Mouse (Mus musculus) megakaryocyte-erythroid progenitor cell, adult 5-6 weeks (primary cell): ENCODE data around the gene Gm10837. TPM values are rescaled to one million over a fixed set of nuclear protein-coding genes. Genes with fewer than 3 reads are reported as not detected.
A peak's percentile ranks its signal among the peaks of the same experiment; 100 is the strongest.

Source experiments
- ATAC-seq: replicated peaks from 2 replicates; pipeline ENCODE4 v1.8.0; 2016; ENCODE audit warnings: mild to moderate bottlenecking, inconsistent platforms; ENCODE audit not compliant: severe bottlenecking, poor library complexity, low FRiP score, low TSS enrichment
- total RNA-seq, 2 experiments: library from RNA; stranded (forward) in 1 of 2; stranded (reverse) in 1 of 2; fragments of 200-1000, 215-1000 nt in 1 of 2; fragments of >200 nt in 1 of 2; fragmentation: Nextera tagmentation in 1 of 2; gene quantifications; 2 replicates each; pipeline ENCODE4 v1.2.3; 2014 to 2017

Gene Gm10837
- total RNA-seq, 2 experiments from 2014 or later: not detected

DNA sequence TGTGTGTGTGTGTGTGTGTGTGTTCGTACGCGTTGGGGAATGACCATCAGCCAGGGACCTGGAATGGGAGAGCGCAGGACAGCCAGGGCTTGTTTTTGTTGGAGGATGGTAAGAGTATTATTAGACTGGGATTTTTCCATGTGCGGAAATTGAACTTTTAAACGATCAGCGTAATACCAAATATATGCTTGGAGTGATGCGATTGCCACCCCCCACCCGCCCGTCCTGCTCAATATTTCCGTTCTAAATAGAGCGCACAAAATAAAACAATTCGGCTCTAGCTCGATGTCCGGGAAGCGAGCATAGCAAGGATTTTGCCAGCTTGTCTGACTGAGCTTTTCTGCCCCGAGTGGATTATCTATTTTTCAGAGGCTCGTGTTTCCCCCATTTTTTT, 13.6 kb upstream of the Gm10837 start:
- ATAC-seq: no peak

DNA sequence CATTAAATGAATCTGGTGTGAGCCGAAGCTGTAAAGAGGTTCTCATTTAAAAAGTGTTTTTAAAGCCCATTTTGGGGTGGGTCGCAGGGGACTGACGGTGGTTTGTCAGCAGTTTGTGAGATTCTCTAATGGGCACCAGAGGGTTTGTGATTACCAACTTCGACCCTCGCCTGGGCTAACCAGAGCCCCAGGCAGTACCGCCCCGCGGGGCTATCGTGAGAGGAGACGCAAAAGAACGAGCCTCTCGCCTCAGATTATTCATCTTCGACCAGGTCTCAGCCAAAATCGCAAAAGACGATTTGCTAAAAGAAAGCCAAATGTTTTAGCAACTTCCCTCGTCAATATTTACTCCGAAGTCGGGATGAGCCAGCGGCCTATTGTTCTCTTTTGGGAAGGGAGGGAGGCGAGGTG, 13.1 kb upstream of the Gm10837 start:
- ATAC-seq: no peak

- no peak for ATAC-seq
These were observed 12.3 kb upstream of the Gm10837 start for GRCm38 (mm10) chr14:122477971-122478573.

DNA sequence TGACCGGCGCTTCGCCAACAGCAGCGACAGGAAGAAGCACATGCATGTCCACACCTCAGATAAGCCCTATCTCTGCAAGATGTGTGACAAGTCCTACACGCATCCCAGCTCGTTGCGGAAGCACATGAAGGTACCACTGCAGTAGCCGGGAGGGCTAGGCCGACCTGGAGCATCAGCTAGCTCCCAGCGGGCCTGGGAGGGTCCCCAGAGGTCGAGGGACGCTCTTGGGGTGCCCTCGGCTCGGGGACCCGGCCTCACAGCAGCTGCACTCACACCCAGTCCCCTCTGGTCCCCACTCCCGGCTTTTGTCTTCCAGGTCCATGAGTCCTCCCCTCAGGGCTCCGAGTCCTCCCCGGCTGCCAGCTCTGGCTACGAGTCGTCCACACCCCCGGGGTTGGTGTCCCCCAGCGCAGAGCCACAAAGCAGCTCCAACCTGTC, 11.8 kb upstream of the Gm10837 start:
- no peak; the same call in 1 of the 2 replicates for ATAC-seq

DNA sequence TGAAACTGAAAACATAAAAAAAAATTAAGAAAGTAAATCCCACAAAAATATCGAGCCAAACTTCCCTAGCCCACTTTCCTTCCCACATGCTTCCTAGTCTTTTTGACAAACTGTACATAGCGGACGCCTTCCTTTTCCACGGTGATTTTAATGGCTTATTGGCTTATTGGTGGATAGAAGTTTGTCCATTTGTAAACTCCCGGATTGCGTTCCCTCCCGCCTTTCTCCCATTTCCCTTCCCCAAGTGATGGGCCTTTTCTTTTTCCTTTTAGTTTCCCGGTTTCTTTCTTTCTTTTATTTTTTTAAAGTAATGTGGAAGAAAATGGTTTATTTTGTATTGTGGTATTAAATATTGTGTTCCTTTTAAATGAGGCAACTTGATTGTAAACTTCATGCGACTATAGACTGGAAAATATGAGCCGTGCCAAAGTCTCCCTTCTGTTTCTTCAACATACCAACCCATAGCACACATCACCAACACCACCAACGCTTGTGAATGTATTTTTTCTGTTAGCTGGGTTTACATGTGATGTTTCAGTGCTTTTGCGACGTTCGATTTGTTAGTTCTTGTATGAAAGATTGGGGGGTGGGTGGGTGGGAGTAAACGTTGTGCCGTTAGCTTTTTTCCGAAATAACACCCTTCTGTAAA, 10.8 kb upstream of the Gm10837 start:
- no peak for ATAC-seq

DNA sequence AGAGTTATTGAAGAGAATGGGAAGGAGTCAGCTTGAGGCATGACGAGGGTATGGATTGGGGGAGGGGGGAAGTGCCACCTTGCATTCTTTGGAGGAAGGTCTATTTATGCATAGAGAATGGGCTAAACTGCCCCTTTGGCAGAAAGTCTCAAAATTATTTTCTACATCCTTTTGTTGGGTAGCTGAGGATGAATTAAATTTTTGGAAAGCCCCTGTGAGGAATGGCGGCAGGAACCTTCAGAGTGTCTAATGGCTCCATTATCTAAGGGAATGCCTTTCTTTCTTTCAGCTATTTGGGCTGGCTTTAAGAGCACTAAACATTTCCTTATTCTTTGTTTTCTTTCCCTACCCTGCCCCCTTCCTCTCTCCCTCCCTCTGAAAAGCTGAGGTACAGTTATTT, 10.0 kb upstream of the Gm10837 start:
- ATAC-seq: no peak

- 0 out of 2 replicates have a peak, but pooled peaks have one; percentile 35 for ATAC-seq
These were observed 9.2 kb upstream of the Gm10837 start for GRCm38 (mm10) chr14:122481181-122481580.

DNA sequence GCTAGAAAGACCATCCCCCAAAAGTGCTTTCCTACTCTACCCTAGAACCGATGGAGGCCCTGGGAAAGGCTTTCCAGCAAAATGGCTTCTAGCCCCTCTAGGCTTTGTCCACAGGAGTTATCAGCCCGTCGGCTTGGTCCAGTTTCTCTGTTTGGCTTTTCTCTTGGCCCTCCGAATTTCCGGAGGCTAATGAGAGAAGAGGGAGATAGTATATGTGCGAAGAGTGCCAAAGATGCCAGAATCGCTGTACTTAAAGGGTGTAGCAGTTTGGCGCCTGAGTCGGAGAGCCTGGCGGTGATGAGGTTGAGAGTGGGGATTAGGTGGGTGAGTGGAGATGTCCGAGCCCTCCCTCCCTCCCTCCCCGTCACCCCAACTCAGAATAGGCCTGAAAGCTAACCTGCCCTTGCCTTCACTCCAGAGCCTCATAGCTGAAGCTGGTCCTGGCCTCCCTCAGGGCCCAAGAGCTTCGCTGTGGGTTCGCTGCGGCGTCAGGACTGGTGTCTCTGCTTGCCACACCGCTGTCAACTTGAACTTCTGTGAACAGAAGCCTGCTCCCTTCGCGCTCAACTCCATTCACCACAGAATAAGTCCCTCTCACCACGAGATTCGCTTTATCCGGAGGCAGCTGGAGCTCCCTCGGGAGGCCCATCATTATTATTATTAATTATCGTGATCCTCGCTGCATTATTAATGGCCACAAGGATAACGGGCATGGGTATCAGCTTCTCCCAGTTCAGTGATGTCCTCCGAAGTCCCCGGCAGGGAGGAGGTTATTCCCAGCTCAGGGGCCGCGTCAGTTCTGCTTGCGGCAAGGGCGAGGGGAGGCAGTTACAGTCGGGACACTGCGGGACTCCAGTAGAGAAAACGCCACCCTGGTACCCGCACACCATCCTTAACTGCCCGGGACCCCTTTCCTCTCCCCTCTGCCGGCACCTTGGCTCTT, 8.0 kb upstream of the Gm10837 start:
- no peak for ATAC-seq

DNA sequence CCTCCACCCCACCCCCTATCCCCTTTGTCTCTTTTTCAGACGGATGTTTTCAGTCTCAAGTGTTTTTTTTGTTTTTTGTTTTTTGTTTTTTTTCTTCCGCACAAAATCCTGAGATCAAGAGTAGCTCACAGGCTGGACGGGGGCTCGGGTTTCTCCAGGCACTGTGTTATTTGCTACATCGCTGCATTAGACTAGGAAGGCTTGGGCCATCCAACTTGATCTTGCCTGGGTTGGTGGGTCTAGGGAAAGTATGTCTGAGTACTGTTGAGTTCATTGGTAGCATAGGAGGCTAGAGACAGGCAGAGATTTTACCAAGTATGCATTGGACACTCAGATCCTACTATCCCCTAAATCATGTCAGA, 7.4 kb upstream of the Gm10837 start:
- ATAC-seq: no peak

GRCm38 (mm10) chr14:122483556-122484421, 6.6 kb upstream of the Gm10837 start:
- ATAC-seq: no peak

DNA sequence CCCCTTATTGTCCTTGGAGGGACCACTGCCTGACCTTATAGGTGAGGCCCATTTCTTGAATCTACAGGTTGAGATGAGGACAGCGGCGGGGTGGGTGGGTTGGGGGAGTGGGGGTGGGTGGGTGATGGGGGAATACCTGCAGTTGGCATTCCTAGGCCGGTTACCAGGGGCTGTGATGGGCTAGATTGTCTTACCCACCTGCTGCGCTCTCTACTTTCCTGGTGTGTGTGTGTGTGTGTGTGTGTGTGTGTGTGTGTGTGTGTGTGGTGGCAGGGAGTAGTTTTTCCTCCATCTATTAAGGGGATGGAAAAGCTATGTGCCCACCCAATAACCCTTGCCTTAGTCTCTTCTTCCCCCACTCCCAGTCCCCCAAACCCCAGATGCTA, 5.9 kb upstream of the Gm10837 start:
- no peak for ATAC-seq

DNA sequence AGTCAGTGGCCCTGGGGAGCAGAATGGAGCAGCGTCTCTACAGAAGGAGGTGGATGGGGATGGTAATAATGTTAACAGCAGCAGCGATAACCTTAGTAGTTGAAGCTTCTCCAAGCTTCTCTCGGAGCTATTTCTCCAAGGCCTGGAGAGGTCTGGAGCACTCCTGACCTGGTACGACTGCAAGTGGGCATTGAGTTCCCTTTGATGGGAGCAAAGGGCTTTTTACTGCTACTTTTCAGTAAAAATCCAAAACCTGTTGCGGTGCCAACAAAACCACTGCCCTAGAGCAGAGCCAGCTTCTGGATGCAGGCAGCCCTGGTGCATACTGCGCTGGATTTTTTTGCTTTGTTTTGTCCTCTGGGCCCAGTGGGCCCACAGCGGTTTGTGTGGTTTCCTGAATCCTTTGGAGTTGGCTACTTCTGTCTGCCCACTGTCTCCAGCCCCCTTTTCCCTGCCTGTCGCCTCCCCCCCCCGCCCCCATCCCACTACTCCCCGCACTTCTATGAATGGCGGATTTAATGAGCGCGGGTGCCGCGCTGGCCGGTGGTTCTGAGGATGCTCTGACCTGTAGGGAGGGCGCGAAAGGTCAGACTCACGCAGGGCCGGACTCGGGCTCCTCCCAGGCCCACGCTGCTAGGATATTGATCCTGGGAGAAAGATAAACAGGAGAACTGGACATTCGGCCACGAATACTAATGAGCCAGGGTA, 5.4 kb upstream of the Gm10837 start:
- 0 out of 2 replicates have a peak, but pooled peaks have one; percentile 15 for ATAC-seq

GRCm38 (mm10) chr14:122485635-122486181, 4.7 kb upstream of the Gm10837 start:
- ATAC-seq: no peak

DNA sequence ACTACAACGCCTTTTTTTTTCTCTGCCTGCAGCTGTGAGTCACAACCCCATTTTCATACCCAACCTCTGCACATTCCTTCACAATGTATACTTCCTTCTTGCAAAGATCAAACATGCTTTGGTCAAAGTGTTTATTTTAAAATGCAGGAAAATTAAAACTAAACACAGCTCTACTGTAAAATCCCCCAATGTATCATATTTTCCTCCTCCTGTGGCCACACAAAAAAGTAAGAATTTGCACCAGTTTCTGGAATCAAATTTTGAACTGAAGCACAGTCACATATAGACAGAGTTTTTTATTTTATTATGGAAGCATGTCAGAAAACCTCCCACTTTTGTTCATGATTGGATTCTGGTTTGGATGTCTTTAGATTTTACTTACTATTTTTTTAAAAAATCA, 3.8 kb upstream of the Gm10837 start:
- ATAC-seq: no peak

- no peak for ATAC-seq
These were observed 3.0 kb upstream of the Gm10837 start for GRCm38 (mm10) chr14:122487366-122487765.

- ATAC-seq: no peak
These were observed 1.3 kb upstream of the Gm10837 start for GRCm38 (mm10) chr14:122489041-122489440.

- ATAC-seq: no peak
These were observed 536 bp upstream of the Gm10837 start for GRCm38 (mm10) chr14:122489686-122490414.

DNA sequence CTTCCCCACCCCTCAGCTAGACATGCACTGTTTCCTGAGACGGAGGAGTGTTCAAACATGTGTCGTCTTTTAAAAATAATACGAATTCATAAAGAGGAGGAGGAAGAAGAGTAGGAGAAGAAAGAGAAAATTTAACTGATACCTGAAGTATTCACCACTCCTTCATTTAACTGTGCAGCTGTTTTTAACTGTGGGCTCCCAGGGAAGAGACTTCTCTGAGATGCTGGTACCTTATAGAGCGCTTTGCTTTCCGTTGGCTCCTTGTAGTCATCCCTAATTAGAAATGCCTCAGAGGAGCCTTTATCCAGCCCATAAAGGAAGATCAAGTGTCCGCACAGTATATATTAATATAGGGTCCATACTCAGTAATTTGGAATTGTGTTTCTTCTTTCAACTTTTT, 1.1 kb downstream of the Gm10837 start:
- ATAC-seq: no peak
